Mouse (Mus musculus) bone marrow macrophage, adult 2 months (primary cell): ENCODE data around the gene Dap3. TPM values are rescaled to one million over a fixed set of nuclear protein-coding genes. Genes with fewer than 3 reads are reported as not detected.
A peak's percentile ranks its signal among the peaks of the same experiment; 100 is the strongest.
"Not testable (repeated sequence)": the region's sequence is repeated elsewhere in the genome, so short reads cannot be mapped to it uniquely, and the experiment has no call there.

Experiments used
- H3K27ac ChIP-seq: 2 replicates; pipeline ENCODE4 v1.5.1; 2012; ENCODE audit warnings: low read depth, low read length; ENCODE audit not compliant: insufficient read depth
- H3K4me1 ChIP-seq: 2 replicates; pipeline ENCODE4 v1.6.1; 2012; ENCODE audit warnings: low read length; ENCODE audit not compliant: control insufficient read depth, insufficient read depth
- H3K4me3 ChIP-seq: 2 replicates; pipeline ENCODE4 v1.5.1; 2012; ENCODE audit warnings: mild to moderate bottlenecking, low read length, moderate library complexity; ENCODE audit not compliant: insufficient read depth
- CTCF ChIP-seq: IDR thresholded peaks from 2 replicates; pipeline ENCODE4 v1.5.1; 2012; ENCODE audit warnings: low read depth, mild to moderate bottlenecking, low read length, moderate library complexity
- POLR2A ChIP-seq: IDR thresholded peaks from 2 replicates; pipeline ENCODE4 v1.6.1; 2012; ENCODE audit warnings: mild to moderate bottlenecking, low read depth, low read length, borderline replicate concordance
- polyA plus RNA-seq: library from polyadenylated mRNA; stranded (reverse); fragments of >200 nt; gene quantifications from 2 replicates; pipeline ENCODE4 v1.2.4, GENCODE M21; 2012; ENCODE audit not compliant: missing spikeins, insufficient read depth, insufficient read length

Dap3 gene
- 62.1 and 64.9 TPM in 2 replicates for polyA plus RNA-seq

DNA sequence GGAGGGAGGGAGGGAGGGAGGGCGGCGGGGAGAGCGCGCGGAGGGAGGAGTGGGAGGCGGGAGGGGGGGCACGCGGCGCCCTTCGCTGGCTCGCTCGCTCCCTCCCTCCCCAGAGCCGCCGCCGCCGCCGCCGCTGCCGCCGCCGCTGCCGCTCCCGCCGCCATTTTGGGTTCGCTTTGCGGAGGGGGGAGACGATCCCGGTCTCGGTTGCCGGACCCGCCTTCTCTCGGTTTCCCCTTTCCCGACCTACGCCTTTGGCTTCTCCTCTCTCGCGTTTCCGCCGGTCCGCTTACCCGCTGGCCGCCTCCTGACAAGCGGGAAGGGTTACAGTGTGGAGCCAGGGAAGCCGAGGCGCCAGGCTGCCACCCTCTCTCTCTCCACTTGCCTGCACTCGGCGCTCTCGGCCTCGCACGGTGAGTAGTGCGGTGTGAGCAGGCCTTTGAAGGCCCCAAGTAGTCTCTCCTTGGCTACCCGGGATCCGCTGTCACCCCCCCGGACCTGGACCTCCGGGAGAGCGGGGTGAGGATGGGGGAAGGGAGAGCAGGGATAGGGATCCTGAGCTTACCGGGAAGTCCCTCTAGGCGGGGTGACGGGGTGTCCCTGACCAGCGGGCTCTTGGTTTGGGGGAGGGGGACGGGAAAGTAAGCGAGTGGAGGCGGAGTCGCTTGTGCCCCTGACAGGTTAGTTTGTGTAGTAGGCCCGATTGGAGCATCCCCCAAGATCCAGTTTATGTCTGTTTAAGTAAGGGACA lies at the start of gene Dap3, which contains the start of gene Ash1l:
Gene Dap3, minus strand, starts transcription at position 606 of the 751 bp plus-strand sequence.
Gene Ash1l, plus strand, starts transcription at position 47 of the 751 bp plus-strand sequence.
- no peak for TF ChIP-seq CTCF
- no peak for TF ChIP-seq POLR2A
- Histone ChIP-seq H3K27ac (peak within 1 kb of the TSS; percentile 94), H3K4me3 (peak within 1 kb of the TSS; percentile 86), H3K4me1 (peaks cover 18% of the 10 kb centered on the region)

DNA sequence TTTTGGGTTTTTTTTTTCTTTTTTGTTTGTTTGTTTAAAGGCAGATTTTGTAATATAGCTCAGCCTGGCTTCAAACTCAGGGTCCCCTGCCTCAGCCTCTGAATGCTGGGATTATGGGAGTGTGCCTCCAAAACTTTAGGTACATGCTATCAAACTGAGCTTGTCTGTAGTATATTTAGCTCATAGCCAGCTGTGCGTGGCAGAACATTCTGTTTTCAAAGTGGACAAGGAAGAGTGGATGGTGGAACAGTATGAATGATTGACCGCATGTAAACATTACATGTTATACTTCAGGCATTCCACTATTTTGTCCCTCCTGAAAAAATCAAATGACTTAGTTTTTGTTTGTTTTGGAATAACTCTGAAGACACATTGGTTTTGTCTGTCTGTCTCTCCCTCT lies 41.8 kb upstream of the Dap3 start:
- Histone ChIP-seq H3K4me3 (no peak overlapping the region), H3K27ac (no peak overlapping the region), H3K4me1 (no peaks in the 10 kb centered on the region)
- no peak for TF ChIP-seq CTCF
- no peak for TF ChIP-seq POLR2A

DNA sequence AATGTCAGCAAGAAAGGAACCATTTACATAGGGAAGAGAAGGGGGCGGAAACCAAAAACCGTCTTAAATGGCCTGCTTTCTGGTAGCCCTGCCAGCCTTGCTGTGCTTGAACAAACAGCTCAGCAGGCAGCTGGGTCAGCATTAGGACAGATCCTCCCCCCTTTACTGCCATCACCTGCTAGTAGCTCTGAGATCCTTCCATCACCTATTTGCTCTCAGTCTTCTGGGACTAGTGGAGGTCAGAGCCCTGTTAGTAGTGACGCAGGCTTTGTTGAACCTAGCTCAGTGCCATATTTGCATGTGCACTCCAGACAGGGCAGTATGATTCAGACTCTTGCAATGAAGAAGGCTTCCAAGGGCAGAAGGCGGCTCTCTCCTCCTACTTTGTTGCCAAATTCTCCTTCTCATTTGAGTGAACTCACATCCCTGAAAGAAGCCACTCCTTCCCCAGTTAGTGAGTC lies 33.0 kb upstream of the Dap3 start:
- Histone ChIP-seq H3K4me1 (no peaks in the 10 kb centered on the region), H3K27ac (no peak overlapping the region), H3K4me3 (no peak overlapping the region)
- TF ChIP-seq POLR2A: no peak
- TF ChIP-seq CTCF: no peak

DNA sequence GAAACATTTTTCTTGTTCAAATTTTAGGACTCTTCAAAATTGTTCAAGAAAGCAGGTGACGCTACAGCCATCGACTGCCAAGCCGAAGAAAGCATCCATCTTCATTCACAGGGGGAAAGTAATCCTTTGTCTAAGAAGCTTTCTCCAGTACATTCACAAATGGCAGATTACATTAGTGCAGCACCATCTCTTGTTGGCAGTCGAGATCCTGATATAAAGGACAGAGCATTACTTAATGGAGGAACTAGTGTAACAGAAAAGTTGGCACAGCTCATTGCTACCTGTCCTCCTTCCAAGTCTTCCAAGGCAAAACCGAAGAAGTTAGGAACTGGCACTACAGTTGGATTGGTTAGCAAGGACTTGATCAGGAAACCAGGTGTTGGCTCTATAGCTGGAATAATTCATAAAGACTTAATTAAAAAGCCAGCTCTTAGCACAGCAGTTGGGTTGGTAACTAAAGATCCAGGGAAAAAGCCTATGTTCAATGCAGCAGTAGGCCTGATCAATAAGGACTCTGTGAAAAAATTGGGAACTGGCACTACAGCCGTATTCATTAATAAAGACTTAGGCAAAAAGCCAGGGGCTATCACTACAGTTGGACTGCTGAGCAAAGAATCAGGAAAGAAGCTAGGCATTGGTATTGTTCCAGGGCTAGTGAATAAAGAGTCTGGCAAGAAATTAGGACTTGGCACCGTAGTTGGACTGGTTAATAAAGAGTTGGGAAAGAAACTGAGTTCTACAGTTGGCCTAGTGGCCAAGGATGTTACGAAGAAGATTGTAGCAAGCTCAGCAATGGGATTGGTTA lies 30.4 kb upstream of the Dap3 start:
- H3K27ac ChIP-seq: no peak overlapping the region
- H3K4me3 ChIP-seq: no peak overlapping the region
- no peaks in the 10 kb centered on the region for H3K4me1 ChIP-seq
- TF ChIP-seq POLR2A (no peak), CTCF (no peak)

DNA sequence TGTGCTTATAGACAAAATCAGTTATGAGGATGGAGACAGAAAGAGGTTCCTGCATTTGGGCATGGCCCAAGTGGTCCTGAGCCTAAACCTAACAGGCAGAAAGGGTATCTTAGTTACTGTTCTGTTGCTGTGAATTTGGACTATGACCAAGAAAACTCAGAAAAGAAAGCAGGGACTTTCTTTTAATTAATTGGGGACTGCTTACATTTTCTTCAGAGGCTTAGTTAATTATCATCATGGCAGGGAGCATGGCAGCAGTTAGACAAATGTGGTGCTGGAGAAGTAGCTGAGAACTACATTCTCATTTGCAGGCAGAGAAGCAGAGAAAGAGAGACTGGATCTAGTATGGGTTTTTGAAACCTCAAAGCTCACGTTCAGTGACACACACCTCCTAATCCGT lies 24.0 kb upstream of the Dap3 start:
- TF ChIP-seq POLR2A: no peak
- no peak for TF ChIP-seq CTCF
- no peak overlapping the region for H3K4me3 ChIP-seq
- H3K4me1 ChIP-seq: no peaks in the 10 kb centered on the region
- no peak overlapping the region for H3K27ac ChIP-seq

DNA sequence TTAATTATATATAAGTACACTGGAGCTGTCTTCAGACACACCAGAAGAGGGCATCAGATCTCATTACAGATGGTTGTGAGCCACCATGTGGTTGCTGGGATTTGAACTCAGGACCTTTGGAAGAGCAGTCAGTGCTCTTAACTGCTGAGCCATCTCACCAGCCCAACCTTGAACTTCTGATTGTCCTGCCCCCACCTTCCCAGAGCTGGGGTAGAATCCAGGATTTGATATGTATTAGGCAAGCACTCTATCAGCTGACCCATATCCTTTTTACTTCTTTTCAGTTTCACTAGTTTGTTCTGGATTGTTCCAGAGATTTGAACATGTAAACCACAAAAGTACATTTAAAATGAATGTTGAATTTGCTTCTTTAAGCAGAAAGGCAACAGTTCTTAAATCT lies 12.2 kb upstream of the Dap3 start:
- not testable (repeated sequence) for H3K4me1 ChIP-seq, H3K27ac ChIP-seq, H3K4me3 ChIP-seq

DNA sequence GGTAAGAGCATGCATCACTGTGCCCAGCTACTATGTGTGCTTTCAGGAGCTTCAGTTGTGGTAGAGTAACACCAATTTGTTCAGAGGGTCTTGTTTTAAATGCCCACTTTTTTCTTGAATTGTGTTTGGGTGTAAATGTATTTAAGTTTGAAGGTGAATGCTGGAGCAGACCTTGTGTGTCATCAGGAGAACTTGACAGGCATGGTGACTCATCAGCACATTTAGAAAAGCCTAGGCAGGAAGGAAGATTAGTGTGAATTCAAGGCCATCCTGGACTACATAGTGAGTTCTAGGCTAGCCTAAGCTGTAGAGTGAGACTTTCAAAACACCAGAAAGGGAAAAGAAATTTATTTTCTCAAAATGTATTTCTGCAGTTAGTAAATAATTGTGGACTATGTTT lies 2.8 kb upstream of the Dap3 start:
- no peak overlapping the region for H3K27ac ChIP-seq
- peaks cover 17% of the 10 kb centered on the region for H3K4me1 ChIP-seq
- H3K4me3 ChIP-seq: no peak overlapping the region
- TF ChIP-seq CTCF (no peak), POLR2A (no peak)

DNA sequence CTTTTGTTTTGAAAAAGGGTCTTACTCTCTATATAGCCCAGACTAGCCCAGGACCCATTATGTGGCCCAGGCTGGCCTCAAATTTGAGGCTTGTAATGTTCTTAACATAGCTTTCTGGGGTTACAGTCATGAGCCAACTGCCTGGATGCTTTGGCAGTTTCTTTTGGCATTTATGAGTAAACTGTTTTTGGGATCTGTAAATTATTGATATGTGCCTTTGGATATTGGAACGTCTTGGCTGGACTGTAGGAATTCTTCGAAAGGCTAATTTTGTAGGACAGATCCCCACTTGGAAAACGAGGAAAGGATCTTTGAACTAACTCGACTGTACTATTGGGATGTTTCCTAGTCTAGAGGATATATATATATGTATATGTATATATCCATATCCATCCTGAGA lies 2.3 kb upstream of the Dap3 start:
- TF ChIP-seq POLR2A (no peak), CTCF (no peak)
- peaks cover 16% of the 10 kb centered on the region for H3K4me1 ChIP-seq
- no peak overlapping the region for H3K27ac ChIP-seq
- no peak overlapping the region for H3K4me3 ChIP-seq

DNA sequence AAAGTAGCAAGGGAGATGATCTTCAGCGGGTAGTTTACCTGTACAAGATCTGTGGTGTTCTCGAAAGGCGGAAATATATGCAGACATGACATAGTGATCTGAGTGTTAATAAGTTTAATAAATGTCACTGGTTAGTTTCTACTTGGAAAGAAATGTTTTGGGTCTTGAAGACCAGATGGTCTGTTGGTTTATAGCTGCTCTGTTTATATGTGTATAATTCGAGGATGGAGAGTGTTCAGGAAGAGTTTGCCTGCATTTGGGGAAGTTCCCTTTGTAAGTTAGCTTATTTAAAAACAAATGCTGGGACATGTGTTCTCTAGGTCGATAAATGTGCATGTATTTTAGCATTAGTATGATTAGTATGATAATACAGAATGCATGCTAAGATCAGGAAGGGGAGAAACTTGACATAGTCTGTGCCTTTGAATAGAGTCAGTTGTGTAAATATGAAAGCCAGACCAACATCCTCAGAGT lies 383 bp upstream of the Dap3 start:
- peaks cover 18% of the 10 kb centered on the region for H3K4me1 ChIP-seq
- peak overlapping the region; percentile 94 for H3K27ac ChIP-seq
- peak overlapping the region; percentile 86 for H3K4me3 ChIP-seq
- TF ChIP-seq POLR2A (no peak), CTCF (no peak)
